In the genomic region with DNA sequence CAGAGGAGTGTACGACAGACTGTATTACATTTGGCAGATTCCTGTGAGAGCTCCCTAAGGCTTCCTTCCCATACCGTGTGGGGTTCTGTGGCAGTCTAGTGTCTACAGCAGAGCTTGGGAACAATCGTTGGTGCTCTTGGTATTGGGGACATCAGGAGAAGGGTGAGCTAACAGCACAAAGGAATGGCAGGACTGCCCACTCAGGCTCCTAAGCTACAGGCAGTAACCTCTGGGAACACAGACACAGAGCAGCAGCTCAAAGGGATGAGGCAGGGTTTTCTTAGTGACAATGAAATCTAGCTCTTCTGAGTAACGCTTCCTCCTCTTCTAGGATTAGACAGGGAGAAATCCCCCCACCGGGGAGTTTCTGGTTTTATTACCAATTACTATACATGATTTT, we compare ENCODE assay signal across 9 mouse cellular contexts. TPM values are rescaled to one million over a fixed set of nuclear protein-coding genes. Genes with fewer than 3 reads are reported as not detected.
DNase-seq lines count a peak whose midpoint lies in the region; ATAC-seq lines count a peak whose summit lies in the region.
"Had no signal": no experiment of that assay in that cellular context is flagged by ENCODE, and none has a peak within 500 bp of the region (broad histone marks: within the 10 kb centered on the region; RNA-seq: fewer than 3 reads in every experiment).

No protein-coding gene starts in this region.

- H3K27me3 ChIP-seq in heart, embryonic 10.5 days (ENCODE audit: insufficient read depth, poor library complexity, severe bottlenecking): no peaks in the 10 kb centered on the region
- H3K27me3 ChIP-seq in forebrain, embryonic 14.5 days (replicated peaks; ENCODE audit: control insufficient read depth, insufficient read depth, low read length): no peaks in the 10 kb centered on the region
- H3K27me3 ChIP-seq in midbrain, embryonic 11.5 days (ENCODE audit: control insufficient read depth, insufficient read depth, low read length): no peaks in the 10 kb centered on the region

- 46% methylated on average over 5 of the region's 5 CpGs for WGBS in heart, embryonic 10.5 days
- WGBS in forebrain, embryonic 14.5 days: 8% methylated on average over 5 of the region's 5 CpGs
- 23% methylated on average over 5 of the region's 5 CpGs for WGBS in midbrain, embryonic 11.5 days

- no peaks in the 10 kb centered on the region for H3K36me3 ChIP-seq in heart, embryonic 10.5 days
- peaks cover 11% of the 10 kb centered on the region; the same call in 1 of the 2 replicates for H3K36me3 ChIP-seq in forebrain, embryonic 14.5 days (ENCODE audit: control insufficient read depth, insufficient read depth, low read length)
- no peaks in the 10 kb centered on the region for H3K36me3 ChIP-seq in midbrain, embryonic 11.5 days (ENCODE audit: control insufficient read depth, insufficient read depth, low read length)
- H3K36me3 ChIP-seq: liver, embryonic 15.5 days had no signal

- peak overlapping the region; percentile 52 for H3K4me2 ChIP-seq in forebrain, embryonic 14.5 days (ENCODE audit: low read length)
- H3K4me2 ChIP-seq in midbrain, embryonic 11.5 days: peak overlapping the region; percentile 67
- H3K4me2 ChIP-seq: liver, embryonic 15.5 days had no signal

- no peak for DNase-seq in heart, embryonic 10.5 days (ENCODE audit: low spot score)
- DNase-seq in heart, postnatal 10 days: no peak
- DNase-seq in forebrain, embryonic 14.5 days (ENCODE audit: low spot score): peak; percentile 45
- DNase-seq in midbrain, embryonic 11.5 days (ENCODE audit: low spot score, missing footprints): no peak
- no peak for DNase-seq in spleen, adult 18-20 months
- no peak for DNase-seq in T-cell, adult 2 months (ENCODE audit: low spot score)
- DNase-seq in testis, postnatal 10 days (ENCODE audit: low spot score): no peak

- no peak overlapping the region for H3K27ac ChIP-seq in heart, embryonic 10.5 days
- H3K27ac ChIP-seq in forebrain, embryonic 14.5 days (ENCODE audit: low read depth, low read length): peak overlapping the region; percentile 85; the same call in 1 of the 2 replicates
- peak overlapping the region; percentile 57; the same call in 1 of the 2 replicates for H3K27ac ChIP-seq in midbrain, embryonic 11.5 days (ENCODE audit: low read depth, low read length)
- H3K27ac ChIP-seq: liver, embryonic 15.5 days had no signal

- intact Hi-C loops in heart, postnatal 10 days (cut with DNase I): no loop called here

- H3K4me1 ChIP-seq in heart, embryonic 10.5 days: peaks cover 14% of the 10 kb centered on the region
- H3K4me1 ChIP-seq in forebrain, embryonic 14.5 days (ENCODE audit: control insufficient read depth, insufficient read depth, low read length): peaks cover 30% of the 10 kb centered on the region
- H3K4me1 ChIP-seq in midbrain, embryonic 11.5 days (ENCODE audit: control insufficient read depth, insufficient read depth, low read length): peaks cover 28% of the 10 kb centered on the region
- H3K4me1 ChIP-seq: liver, embryonic 15.5 days had no signal

- H3K9me3 ChIP-seq in heart, embryonic 10.5 days: no peaks in the 10 kb centered on the region
- H3K9me3 ChIP-seq in forebrain, embryonic 14.5 days (replicated peaks; ENCODE audit: control insufficient read depth, low read length): no peaks in the 10 kb centered on the region
- no peaks in the 10 kb centered on the region for H3K9me3 ChIP-seq in midbrain, embryonic 11.5 days (ENCODE audit: control insufficient read depth, low read length)
- H3K9me3 ChIP-seq: liver, embryonic 15.5 days had no signal

- peak; percentile 49 for ATAC-seq in cerebellum, adult (ENCODE audit: insufficient number of reproducible peaks, low FRiP score, low TSS enrichment)
- 0 out of 2 replicates have a peak, but pooled peaks have one; percentile 8 for ATAC-seq in forebrain, embryonic 14.5 days
- ATAC-seq in midbrain, embryonic 11.5 days (ENCODE audit: low FRiP score): 0 out of 2 replicates have a peak, but pooled peaks have one; percentile 2

- H3K9ac ChIP-seq in forebrain, embryonic 14.5 days (ENCODE audit: low read length): peak overlapping the region; percentile 75
- peak overlapping the region; percentile 72 for H3K9ac ChIP-seq in midbrain, embryonic 11.5 days (ENCODE audit: low read length)
- H3K9ac ChIP-seq: liver, embryonic 15.5 days had no signal

- peak overlapping the region; percentile 51 for H3K4me3 ChIP-seq in heart, embryonic 10.5 days
- peak overlapping the region; percentile 50 for H3K4me3 ChIP-seq in forebrain, embryonic 14.5 days (ENCODE audit: low read depth, low read length)
- H3K4me3 ChIP-seq in midbrain, embryonic 11.5 days (ENCODE audit: low read depth, low read length): peak overlapping the region; percentile 55
- H3K4me3 ChIP-seq: liver, embryonic 15.5 days had no signal

RNA-seq across cellular contexts. Expression of gene Gpr19, which starts 11.4 kb away (rescaled TPM):
- 9.0 and 11.8 TPM in 2 replicates for polyA plus RNA-seq in heart, embryonic 10.5 days (2016; fragmentation: Nextera tagmentation; extraction: Ambion mirVana)
- total RNA-seq in heart, postnatal 10 days (2021): 1 to 10 TPM; 4.3 to 4.8 TPM
- polyA plus RNA-seq in forebrain, embryonic 14.5 days (2014; fragmentation: Nextera tagmentation; extraction: Ambion mirVana): 42.4 and 46.2 TPM in 2 replicates
- 35.3 and 36.9 TPM in 2 replicates for polyA plus RNA-seq in midbrain, embryonic 11.5 days (2014; fragmentation: Nextera tagmentation; extraction: Ambion mirVana)

RNA-seq across cellular contexts. Expression of gene Cdkn1b, which starts 33.2 kb away (rescaled TPM):
- polyA plus RNA-seq in heart, embryonic 10.5 days (2016; fragmentation: Nextera tagmentation; extraction: Ambion mirVana): 11.0 and 12.0 TPM in 2 replicates
- 10 to 100 TPM; 45.1 to 53.5 TPM for total RNA-seq in heart, postnatal 10 days (2021)
- polyA plus RNA-seq in forebrain, embryonic 14.5 days (2014; fragmentation: Nextera tagmentation; extraction: Ambion mirVana): 58.8 and 63.3 TPM in 2 replicates
- 27.8 and 28.0 TPM in 2 replicates for polyA plus RNA-seq in midbrain, embryonic 11.5 days (2014; fragmentation: Nextera tagmentation; extraction: Ambion mirVana)

RNA-seq across cellular contexts. Expression of gene Crebl2, which starts 57.1 kb away (rescaled TPM):
- polyA plus RNA-seq in heart, embryonic 10.5 days (2016; fragmentation: Nextera tagmentation; extraction: Ambion mirVana): 1.00 and 1.0 TPM in 2 replicates
- total RNA-seq in heart, postnatal 10 days (2021): 1 to 10 TPM; 4.7 to 5.4 TPM
- polyA plus RNA-seq in forebrain, embryonic 14.5 days (2014; fragmentation: Nextera tagmentation; extraction: Ambion mirVana): 1.8 and 2.9 TPM in 2 replicates
- polyA plus RNA-seq in midbrain, embryonic 11.5 days (2014; fragmentation: Nextera tagmentation; extraction: Ambion mirVana): 0.92 and 1.2 TPM in 2 replicates
